Mouse (Mus musculus) hindbrain, embryonic 13.5 days (tissue): ENCODE results near the gene Ugcg. TPM values are rescaled to one million over a fixed set of nuclear protein-coding genes. Genes with fewer than 3 reads are reported as not detected.

Experiments used
- ATAC-seq: fragments of 200-750 bp; cut with Nextera tagmentation; 2 replicates; pipeline ENCODE4 v1.8.0; 2017; ENCODE audit warnings: moderate TSS enrichment; ENCODE audit not compliant: low FRiP score
- H3K27ac ChIP-seq: fragments of 300-500 bp; sonication (generic); 2 replicates; pipeline ENCODE4 v1.5.1; 2015; ENCODE audit warnings: inconsistent platforms, mild to moderate bottlenecking, moderate library complexity
- H3K27me3 ChIP-seq: fragments of 300-500 bp; sonication (generic); 2 replicates; pipeline ENCODE4 v1.6.1; 2015; ENCODE audit warnings: mild to moderate bottlenecking, inconsistent platforms
- H3K36me3 ChIP-seq: fragments of 300-500 bp; sonication (generic); 2 replicates; pipeline ENCODE4 v1.6.1; 2015; ENCODE audit warnings: mild to moderate bottlenecking, inconsistent platforms
- H3K4me1 ChIP-seq: fragments of 300-500 bp; sonication (generic); replicated peaks from 2 replicates; pipeline ENCODE4 v1.6.1; 2015; ENCODE audit warnings: inconsistent platforms
- H3K4me2 ChIP-seq: fragments of 300-500 bp; sonication (generic); 2 replicates; pipeline ENCODE4 v1.6.1; 2015; ENCODE audit warnings: inconsistent platforms, mild to moderate bottlenecking, moderate library complexity
- H3K4me3 ChIP-seq: fragments of 300-500 bp; sonication (generic); 2 replicates; pipeline ENCODE4 v1.5.1; 2015; ENCODE audit warnings: mild to moderate bottlenecking, inconsistent platforms
- H3K9ac ChIP-seq: fragments of 300-500 bp; sonication (generic); 2 replicates; pipeline ENCODE4 v1.6.1; 2015; ENCODE audit warnings: mild to moderate bottlenecking, inconsistent platforms
- H3K9me3 ChIP-seq: fragments of 300-500 bp; sonication (generic); 2 replicates; pipeline ENCODE4 v1.6.1; 2016; ENCODE audit warnings: inconsistent platforms
- WGBS: fragments of 180-500 bp; shearing (Covaris S2); methylation state at CpG from one replicate; pipeline ENCODE4 v1.1.7; 2015; 5-methylcytosine and 5-hydroxymethylcytosine counted together
- polyA plus RNA-seq: library from polyadenylated mRNA; unstranded; fragments of >200 nt; fragmentation: Nextera tagmentation; extraction: Ambion mirVana; gene quantifications from 2 replicates; pipeline ENCODE4 v1.2.1, GENCODE M21; 2015

Ugcg gene
- polyA plus RNA-seq, 1 experiment from 2014 or later: 17.3 TPM

- ATAC-seq: no peak
- Histone ChIP-seq H3K27me3 (no peaks in the 10 kb centered on the region), H3K9me3 (no peaks in the 10 kb centered on the region), H3K36me3 (peaks cover 51% of the 10 kb centered on the region), H3K27ac (no peak overlapping the region), H3K4me2 (no peak overlapping the region), H3K9ac (no peak overlapping the region), H3K4me3 (no peak overlapping the region), H3K4me1 (no peaks in the 10 kb centered on the region)
- 96% methylated on average over 3 of the region's 3 CpGs for WGBS
Observed at GRCm38 (mm10) chr4:59215585-59215984, 26.5 kb downstream of the Ugcg start.

- Histone ChIP-seq H3K4me2 (no peak overlapping the region), H3K9ac (no peak overlapping the region), H3K4me3 (no peak overlapping the region), H3K27ac (no peak overlapping the region), H3K9me3 (no peaks in the 10 kb centered on the region), H3K27me3 (no peaks in the 10 kb centered on the region), H3K4me1 (no peaks in the 10 kb centered on the region), H3K36me3 (peaks cover 54% of the 10 kb centered on the region)
- 97% methylated on average over 7 of the region's 7 CpGs for WGBS
- ATAC-seq: no peak
Observed at GRCm38 (mm10) chr4:59217101-59217500, 28.0 kb downstream of the Ugcg start.

GRCm38 (mm10) chr4:59218154-59218553, 29.1 kb downstream of the Ugcg start:
- H3K27me3 ChIP-seq: no peaks in the 10 kb centered on the region
- peaks cover 59% of the 10 kb centered on the region for H3K36me3 ChIP-seq
- no peaks in the 10 kb centered on the region for H3K4me1 ChIP-seq
- ATAC-seq: no peak
- no peak overlapping the region for H3K27ac ChIP-seq
- H3K9me3 ChIP-seq: no peaks in the 10 kb centered on the region
- H3K9ac ChIP-seq: no peak overlapping the region
- H3K4me3 ChIP-seq: no peak overlapping the region
- WGBS: 84% methylated on average over 7 of the region's 7 CpGs
- H3K4me2 ChIP-seq: no peak overlapping the region

GRCm38 (mm10) chr4:59222226-59222625, 33.2 kb downstream of the Ugcg start:
- Histone ChIP-seq H3K27ac (no peak overlapping the region), H3K36me3 (peaks cover 57% of the 10 kb centered on the region), H3K9me3 (no peaks in the 10 kb centered on the region), H3K9ac (no peak overlapping the region), H3K27me3 (no peaks in the 10 kb centered on the region), H3K4me2 (no peak overlapping the region), H3K4me3 (no peak overlapping the region), H3K4me1 (no peaks in the 10 kb centered on the region)
- 92% methylated on average over 9 of the region's 9 CpGs for WGBS
- ATAC-seq: no peak

GRCm38 (mm10) chr4:59223055-59223615, 34.1 kb downstream of the Ugcg start:
- Histone ChIP-seq H3K4me1 (no peaks in the 10 kb centered on the region), H3K4me3 (no peak overlapping the region), H3K27ac (no peak overlapping the region), H3K27me3 (no peaks in the 10 kb centered on the region), H3K9ac (no peak overlapping the region), H3K36me3 (peaks cover 54% of the 10 kb centered on the region), H3K4me2 (no peak overlapping the region), H3K9me3 (no peaks in the 10 kb centered on the region)
- ATAC-seq: no peak
- WGBS: 92% methylated on average over 5 of the region's 5 CpGs

GRCm38 (mm10) chr4:59224889-59225288, 35.8 kb downstream of the Ugcg start:
- no peak for ATAC-seq
- Histone ChIP-seq H3K27me3 (no peaks in the 10 kb centered on the region), H3K4me2 (no peak overlapping the region), H3K9me3 (no peaks in the 10 kb centered on the region), H3K27ac (no peak overlapping the region), H3K4me1 (no peaks in the 10 kb centered on the region), H3K36me3 (peaks cover 41% of the 10 kb centered on the region), H3K4me3 (no peak overlapping the region), H3K9ac (no peak overlapping the region)
- WGBS: 94% methylated on average over 4 of the region's 4 CpGs

GRCm38 (mm10) chr4:59227047-59227446, 38.0 kb downstream of the Ugcg start:
- Histone ChIP-seq H3K4me2 (no peak overlapping the region), H3K36me3 (peaks cover 31% of the 10 kb centered on the region), H3K9me3 (no peaks in the 10 kb centered on the region), H3K4me3 (no peak overlapping the region), H3K4me1 (no peaks in the 10 kb centered on the region), H3K27me3 (no peaks in the 10 kb centered on the region), H3K9ac (no peak overlapping the region), H3K27ac (no peak overlapping the region)
- 87% methylated on average over 9 of the region's 9 CpGs for WGBS
- no peak for ATAC-seq

- no peaks in the 10 kb centered on the region for H3K4me1 ChIP-seq
- no peak for ATAC-seq
- no peak overlapping the region for H3K4me3 ChIP-seq
- H3K27me3 ChIP-seq: no peaks in the 10 kb centered on the region
- no peaks in the 10 kb centered on the region for H3K9me3 ChIP-seq
- no peak overlapping the region for H3K27ac ChIP-seq
- no peak overlapping the region for H3K4me2 ChIP-seq
- H3K9ac ChIP-seq: no peak overlapping the region
- H3K36me3 ChIP-seq: peaks cover 18% of the 10 kb centered on the region
Observed at GRCm38 (mm10) chr4:59228951-59229350, 39.9 kb downstream of the Ugcg start.

- Histone ChIP-seq H3K27ac (no peak overlapping the region), H3K9me3 (no peaks in the 10 kb centered on the region), H3K9ac (no peak overlapping the region), H3K27me3 (no peaks in the 10 kb centered on the region), H3K4me3 (no peak overlapping the region), H3K4me1 (no peaks in the 10 kb centered on the region), H3K36me3 (no peaks in the 10 kb centered on the region), H3K4me2 (no peak overlapping the region)
- 87% methylated on average over 6 of the region's 6 CpGs for WGBS
- ATAC-seq: no peak
Observed at GRCm38 (mm10) chr4:59231266-59232055, 42.4 kb downstream of the Ugcg start.

- H3K36me3 ChIP-seq: no peaks in the 10 kb centered on the region
- H3K9me3 ChIP-seq: no peaks in the 10 kb centered on the region
- no peak overlapping the region for H3K9ac ChIP-seq
- no peak for ATAC-seq
- H3K27ac ChIP-seq: no peak overlapping the region
- no peak overlapping the region for H3K4me3 ChIP-seq
- no peak overlapping the region for H3K4me2 ChIP-seq
- 96% methylated on average over 7 of the region's 10 CpGs for WGBS
- no peaks in the 10 kb centered on the region for H3K4me1 ChIP-seq
- H3K27me3 ChIP-seq: no peaks in the 10 kb centered on the region
Observed at GRCm38 (mm10) chr4:59234014-59234413, 45.0 kb downstream of the Ugcg start.

- Histone ChIP-seq H3K4me1 (no peaks in the 10 kb centered on the region), H3K4me2 (no peak overlapping the region), H3K9ac (no peak overlapping the region), H3K9me3 (no peaks in the 10 kb centered on the region), H3K27ac (no peak overlapping the region), H3K36me3 (no peaks in the 10 kb centered on the region), H3K4me3 (no peak overlapping the region), H3K27me3 (no peaks in the 10 kb centered on the region)
- 92% methylated on average over 23 of the region's 23 CpGs for WGBS
- ATAC-seq: no peak
Observed at GRCm38 (mm10) chr4:59234451-59235216, 45.6 kb downstream of the Ugcg start.

- Histone ChIP-seq H3K36me3 (no peaks in the 10 kb centered on the region), H3K27me3 (no peaks in the 10 kb centered on the region), H3K4me2 (no peak overlapping the region), H3K9me3 (no peaks in the 10 kb centered on the region), H3K27ac (no peak overlapping the region), H3K9ac (no peak overlapping the region), H3K4me1 (no peaks in the 10 kb centered on the region), H3K4me3 (no peak overlapping the region)
- no peak for ATAC-seq
- 96% methylated on average over 3 of the region's 3 CpGs for WGBS
Observed at GRCm38 (mm10) chr4:59236362-59236761, 47.3 kb downstream of the Ugcg start.
